Mouse (Mus musculus): ENCODE data around the gene Ergic2. TPM values are rescaled to one million over a fixed set of nuclear protein-coding genes. Genes with fewer than 3 reads are reported as not detected.

The Ergic2 gene
- polyA plus RNA-seq, 1 experiment from 2014 or later: 169 TPM

DNA sequence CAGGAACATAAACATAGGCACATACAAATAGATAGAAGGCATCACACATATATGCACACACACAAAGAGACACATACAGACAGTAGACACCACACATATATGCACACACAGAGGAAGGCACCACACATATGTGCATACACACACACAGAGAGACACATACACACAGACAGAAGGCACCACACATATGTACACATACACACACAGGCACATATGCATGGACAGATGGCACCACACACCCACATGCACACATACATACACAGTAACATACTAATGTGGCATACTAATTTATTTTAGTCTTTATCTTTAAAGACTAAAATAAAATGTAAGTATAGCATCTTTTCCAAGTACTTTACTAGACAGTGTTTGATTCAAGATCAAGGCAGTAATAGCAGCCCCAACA lies 78.6 kb downstream of the Ergic2 start:
- ATAC-seq (replicated peaks; ENCODE audit: low FRiP score, low TSS enrichment, low read depth): no peak
- H3K9me3 ChIP-seq (ENCODE audit: control insufficient read depth, low read length): no peaks in the 10 kb centered on the region
- H3K27ac ChIP-seq (ENCODE audit: low read depth): no peak overlapping the region
- DNase-seq (ENCODE audit: low spot score): no peak
- H3K9ac ChIP-seq (ENCODE audit: low read length): no peak overlapping the region
- no peak overlapping the region for H3K4me2 ChIP-seq (ENCODE audit: low read length)
- no peaks in the 10 kb centered on the region for H3K36me3 ChIP-seq (ENCODE audit: control insufficient read depth, insufficient read depth, low read length)
- no peak overlapping the region for H3K4me3 ChIP-seq (ENCODE audit: low read depth, low read length)
- no peaks in the 10 kb centered on the region for H3K27me3 ChIP-seq (replicated peaks; ENCODE audit: control insufficient read depth, insufficient read depth, low read length)
- no peaks in the 10 kb centered on the region for H3K4me1 ChIP-seq (replicated peaks; ENCODE audit: control insufficient read depth, insufficient read depth, low read length)

DNA sequence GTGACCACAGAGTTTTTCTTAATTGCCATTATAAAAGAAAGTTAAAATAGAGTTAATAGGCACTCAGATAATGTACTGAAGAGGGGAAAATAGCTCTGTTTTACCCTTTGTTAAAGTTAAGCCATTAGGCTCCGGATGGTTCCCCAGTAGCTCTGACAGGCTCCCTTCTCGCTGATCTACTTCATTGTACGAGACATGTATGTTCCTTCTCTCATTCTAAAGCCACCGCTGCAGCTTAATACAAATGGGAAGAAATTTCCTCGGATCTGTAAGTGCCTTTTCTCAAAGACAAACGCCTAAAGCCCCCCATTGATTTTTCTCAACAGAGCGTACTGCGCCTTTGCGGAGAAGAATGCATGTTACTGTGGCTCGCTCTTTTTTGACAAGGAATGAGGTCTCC lies 79.9 kb downstream of the Ergic2 start:
- Histone ChIP-seq H3K4me2 (ENCODE audit: low read length) (no peak overlapping the region), H3K4me1 (replicated peaks; ENCODE audit: control insufficient read depth, insufficient read depth, low read length) (no peaks in the 10 kb centered on the region), H3K36me3 (ENCODE audit: control insufficient read depth, insufficient read depth, low read length) (no peaks in the 10 kb centered on the region), H3K4me3 (ENCODE audit: low read depth, low read length) (no peak overlapping the region), H3K9me3 (ENCODE audit: control insufficient read depth, low read length) (no peaks in the 10 kb centered on the region), H3K9ac (ENCODE audit: low read length) (no peak overlapping the region), H3K27ac (ENCODE audit: low read depth) (no peak overlapping the region), H3K27me3 (replicated peaks; ENCODE audit: control insufficient read depth, insufficient read depth, low read length) (no peaks in the 10 kb centered on the region)
- 77% methylated on average over 10 of the region's 10 CpGs for WGBS
- ATAC-seq (replicated peaks; ENCODE audit: low FRiP score, low TSS enrichment, low read depth) (no peak), DNase-seq (ENCODE audit: low spot score) (no peak)

Other genes with a start within 250 kb of the Ergic2 start
- 4.6 and 4.7 TPM in 2 replicates for gene Far2, start 165.1 kb downstream of the Ergic2 start, polyA plus RNA-seq (2014; fragmentation: Nextera tagmentation; extraction: Ambion mirVana)
- 2.3 and 2.8 TPM in 2 replicates for gene Tmtc1, start 232.0 kb upstream of the Ergic2 start, polyA plus RNA-seq (2014; fragmentation: Nextera tagmentation; extraction: Ambion mirVana)

All from intestine, embryonic 14.5 days (tissue).